Mouse (Mus musculus) stomach, embryonic 15.5 days (tissue): ENCODE results near the gene Igfbp7. TPM values are rescaled to one million over a fixed set of nuclear protein-coding genes. Genes with fewer than 3 reads are reported as not detected.
A peak's percentile ranks its signal among the peaks of the same experiment; 100 is the strongest.

Experiments
- ATAC-seq: fragments of 200-750 bp; cut with Nextera tagmentation; 2 replicates; pipeline ENCODE4 v1.8.0; 2017; ENCODE audit warnings: low read depth, moderate number of reproducible peaks, moderate TSS enrichment; ENCODE audit not compliant: insufficient read depth, low FRiP score
- H3K27ac ChIP-seq: fragments of 300-500 bp; sonication (generic); 2 replicates; pipeline ENCODE4 v1.5.1; 2015; ENCODE audit warnings: mild to moderate bottlenecking, inconsistent platforms
- H3K27me3 ChIP-seq: fragments of 300-500 bp; sonication (generic); replicated peaks from 2 replicates; pipeline ENCODE4 v1.6.1; 2015; ENCODE audit warnings: inconsistent platforms
- H3K36me3 ChIP-seq: fragments of 300-500 bp; sonication (generic); 2 replicates; pipeline ENCODE4 v1.6.1; 2015; ENCODE audit warnings: inconsistent platforms
- H3K4me1 ChIP-seq: fragments of 300-500 bp; sonication (generic); 2 replicates; pipeline ENCODE4 v1.6.1; 2015; ENCODE audit warnings: inconsistent platforms
- H3K4me2 ChIP-seq: fragments of 300-500 bp; sonication (generic); 2 replicates; pipeline ENCODE4 v1.6.1; 2015; ENCODE audit warnings: mild to moderate bottlenecking, inconsistent platforms
- H3K4me3 ChIP-seq: fragments of 300-500 bp; sonication (generic); replicated peaks from 2 replicates; pipeline ENCODE4 v1.5.1; 2015; ENCODE audit warnings: inconsistent platforms
- H3K9ac ChIP-seq: fragments of 300-500 bp; sonication (generic); 2 replicates; pipeline ENCODE4 v1.6.1; 2015; ENCODE audit warnings: inconsistent platforms
- H3K9me3 ChIP-seq: fragments of 300-500 bp; sonication (generic); 2 replicates; pipeline ENCODE4 v1.6.1; 2016; ENCODE audit warnings: inconsistent platforms
- WGBS: fragments of 180-500 bp; shearing (Covaris S2); methylation state at CpG from one replicate; pipeline ENCODE4 v1.1.7; 2015; 5-methylcytosine and 5-hydroxymethylcytosine counted together
- polyA plus RNA-seq: library from polyadenylated mRNA; unstranded; fragments of >200 nt; fragmentation: Nextera tagmentation; extraction: Ambion mirVana; gene quantifications from 2 replicates; pipeline ENCODE4 v1.2.1, GENCODE M21; 2015

The Igfbp7 gene
- polyA plus RNA-seq, 1 experiment from 2014 or later = 174 TPM

- H3K9me3 ChIP-seq = no peaks in the 10 kb centered on the region
- H3K4me1 ChIP-seq = peaks cover 24% of the 10 kb centered on the region
- no peak overlapping the region for H3K4me2 ChIP-seq
- H3K4me3 ChIP-seq = no peak overlapping the region
- no peak overlapping the region for H3K9ac ChIP-seq
- H3K36me3 ChIP-seq = no peaks in the 10 kb centered on the region
- no peaks in the 10 kb centered on the region for H3K27me3 ChIP-seq
- ATAC-seq = no peak
- WGBS = 70% methylated on average over 5 of the region's 5 CpGs
- no peak overlapping the region for H3K27ac ChIP-seq
Measured at GRCm38 (mm10) chr5:77402901-77403300, 4.9 kb downstream of the Igfbp7 start.

GRCm38 (mm10) chr5:77402137-77402536 lies 5.7 kb downstream of the Igfbp7 start:
- Histone ChIP-seq H3K4me3 (no peak overlapping the region), H3K36me3 (no peaks in the 10 kb centered on the region), H3K4me1 (peaks cover 22% of the 10 kb centered on the region), H3K9ac (no peak overlapping the region), H3K4me2 (no peak overlapping the region), H3K9me3 (no peaks in the 10 kb centered on the region), H3K27me3 (no peaks in the 10 kb centered on the region), H3K27ac (no peak overlapping the region)
- no peak for ATAC-seq
- 42% methylated on average over 5 of the region's 5 CpGs for WGBS

- no peaks in the 10 kb centered on the region for H3K36me3 ChIP-seq
- H3K27me3 ChIP-seq = no peaks in the 10 kb centered on the region
- H3K4me3 ChIP-seq = no peak overlapping the region
- ATAC-seq = no peak
- H3K27ac ChIP-seq = peak overlapping the region; percentile 31; the same call in 1 of the 2 replicates
- 58% methylated on average over 6 of the region's 6 CpGs for WGBS
- H3K4me1 ChIP-seq = peaks cover 25% of the 10 kb centered on the region
- no peak overlapping the region for H3K4me2 ChIP-seq
- H3K9ac ChIP-seq = no peak overlapping the region
- no peaks in the 10 kb centered on the region for H3K9me3 ChIP-seq
Measured at GRCm38 (mm10) chr5:77400823-77401222, 7.0 kb downstream of the Igfbp7 start.

GRCm38 (mm10) chr5:77400151-77400550 lies 7.7 kb downstream of the Igfbp7 start:
- H3K4me3 ChIP-seq = no peak overlapping the region
- H3K27me3 ChIP-seq = no peaks in the 10 kb centered on the region

GRCm38 (mm10) chr5:77399076-77399475 lies 8.8 kb downstream of the Igfbp7 start:
- Histone ChIP-seq H3K27ac (0 out of 2 replicates have a peak overlapping the region, but pooled peaks have one; percentile 3), H3K9me3 (no peaks in the 10 kb centered on the region), H3K9ac (no peak overlapping the region), H3K4me2 (no peak overlapping the region), H3K27me3 (no peaks in the 10 kb centered on the region), H3K4me3 (no peak overlapping the region), H3K4me1 (peaks cover 25% of the 10 kb centered on the region), H3K36me3 (no peaks in the 10 kb centered on the region)
- WGBS = 63% methylated on average over 4 of the region's 4 CpGs
- no peak for ATAC-seq

More at GRCm38 (mm10) chr5:77400151-77400550, 7.7 kb downstream of the Igfbp7 start:
- Histone ChIP-seq H3K27ac (peak overlapping the region; percentile 13; the same call in 1 of the 2 replicates), H3K36me3 (no peaks in the 10 kb centered on the region), H3K4me2 (no peak overlapping the region), H3K9ac (no peak overlapping the region), H3K9me3 (no peaks in the 10 kb centered on the region), H3K4me1 (peaks cover 25% of the 10 kb centered on the region)
- 59% methylated on average over 7 of the region's 7 CpGs for WGBS
- no peak for ATAC-seq

GRCm38 (mm10) chr5:77398285-77399057 lies 9.4 kb downstream of the Igfbp7 start:
- peaks cover 25% of the 10 kb centered on the region for H3K4me1 ChIP-seq
- ATAC-seq = peak; percentile 58; the same call in 1 of the 2 replicates
- WGBS = 65% methylated on average over 14 of the region's 14 CpGs

GRCm38 (mm10) chr5:77393990-77394618 lies 13.7 kb downstream of the Igfbp7 start:
- no peak overlapping the region for H3K4me2 ChIP-seq
- peaks cover 11% of the 10 kb centered on the region for H3K4me1 ChIP-seq
- no peaks in the 10 kb centered on the region for H3K27me3 ChIP-seq
- no peaks in the 10 kb centered on the region for H3K9me3 ChIP-seq
- no peaks in the 10 kb centered on the region for H3K36me3 ChIP-seq
- ATAC-seq = no peak
- H3K9ac ChIP-seq = no peak overlapping the region
- WGBS = 66% methylated on average over 9 of the region's 9 CpGs
- no peak overlapping the region for H3K4me3 ChIP-seq
- H3K27ac ChIP-seq = no peak overlapping the region

More at GRCm38 (mm10) chr5:77398285-77399057, 9.4 kb downstream of the Igfbp7 start:
- Histone ChIP-seq H3K27me3 (no peaks in the 10 kb centered on the region), H3K27ac (peak overlapping the region; percentile 40; the same call in 1 of the 2 replicates), H3K9me3 (no peaks in the 10 kb centered on the region), H3K4me2 (no peak overlapping the region), H3K36me3 (no peaks in the 10 kb centered on the region), H3K9ac (no peak overlapping the region), H3K4me3 (no peak overlapping the region)

- H3K4me2 ChIP-seq = no peak overlapping the region
- no peak overlapping the region for H3K9ac ChIP-seq
- no peaks in the 10 kb centered on the region for H3K9me3 ChIP-seq
- 83% methylated on average over 10 of the region's 10 CpGs for WGBS
- no peaks in the 10 kb centered on the region for H3K27me3 ChIP-seq
- 0 out of 2 replicates have a peak, but pooled peaks cover 3% of the 10 kb centered on the region for H3K4me1 ChIP-seq
- no peak overlapping the region for H3K27ac ChIP-seq
- no peak for ATAC-seq
- no peaks in the 10 kb centered on the region for H3K36me3 ChIP-seq
- H3K4me3 ChIP-seq = no peak overlapping the region
Measured at GRCm38 (mm10) chr5:77393094-77393619, 14.7 kb downstream of the Igfbp7 start.

- Histone ChIP-seq H3K4me1 (peaks cover 3% of the 10 kb centered on the region; the same call in 1 of the 2 replicates), H3K36me3 (no peaks in the 10 kb centered on the region), H3K27me3 (no peaks in the 10 kb centered on the region), H3K27ac (no peak overlapping the region), H3K4me3 (no peak overlapping the region), H3K4me2 (no peak overlapping the region), H3K9me3 (no peaks in the 10 kb centered on the region), H3K9ac (no peak overlapping the region)
- ATAC-seq = no peak
- 72% methylated on average over 2 of the region's 2 CpGs for WGBS
Measured at GRCm38 (mm10) chr5:77390272-77390671, 17.6 kb downstream of the Igfbp7 start.

GRCm38 (mm10) chr5:77388359-77388758 lies 19.5 kb downstream of the Igfbp7 start:
- Histone ChIP-seq H3K9ac (no peak overlapping the region), H3K27me3 (no peaks in the 10 kb centered on the region), H3K36me3 (no peaks in the 10 kb centered on the region), H3K27ac (no peak overlapping the region), H3K4me2 (no peak overlapping the region), H3K4me1 (peaks cover 3% of the 10 kb centered on the region; the same call in 1 of the 2 replicates), H3K9me3 (no peaks in the 10 kb centered on the region), H3K4me3 (no peak overlapping the region)
- ATAC-seq = no peak
- WGBS = 79% methylated on average over 6 of the region's 6 CpGs

- Histone ChIP-seq H3K27me3 (no peaks in the 10 kb centered on the region), H3K36me3 (no peaks in the 10 kb centered on the region), H3K9ac (no peak overlapping the region), H3K4me3 (no peak overlapping the region), H3K4me2 (no peak overlapping the region), H3K4me1 (peaks cover 3% of the 10 kb centered on the region; the same call in 1 of the 2 replicates), H3K9me3 (no peaks in the 10 kb centered on the region), H3K27ac (peak overlapping the region; percentile 31; the same call in 1 of the 2 replicates)
- no peak for ATAC-seq
- WGBS = 54% methylated on average over 8 of the region's 8 CpGs
Measured at GRCm38 (mm10) chr5:77387414-77387704, 20.5 kb downstream of the Igfbp7 start.
